Mouse (Mus musculus) hindbrain, embryonic 10.5 days (tissue): ENCODE measurements around the gene Teddm1a. TPM values are rescaled to one million over a fixed set of nuclear protein-coding genes. Genes with fewer than 3 reads are reported as not detected.

Experiments
- DNase-seq: peaks from one replicate; pipeline ENCODE4 v3.0.0-alpha.2; 2017; ENCODE audit warnings: low spot score
- H3K27ac ChIP-seq: fragments of 300-500 bp; sonication (generic); 2 replicates; pipeline ENCODE4 v1.5.1; 2016; ENCODE audit warnings: mild to moderate bottlenecking, moderate library complexity
- H3K27me3 ChIP-seq: fragments of 300-500 bp; sonication (generic); 2 replicates; pipeline ENCODE4 v1.6.1; 2016; ENCODE audit warnings: mild to moderate bottlenecking; ENCODE audit not compliant: poor library complexity, insufficient read depth, severe bottlenecking
- H3K36me3 ChIP-seq: fragments of 300-500 bp; sonication (generic); 2 replicates; pipeline ENCODE4 v1.6.1; 2016; ENCODE audit warnings: mild to moderate bottlenecking, moderate library complexity
- H3K4me1 ChIP-seq: fragments of 300-500 bp; sonication (generic); replicated peaks from 2 replicates; pipeline ENCODE4 v1.6.1; 2016; ENCODE audit warnings: mild to moderate bottlenecking
- H3K4me3 ChIP-seq: fragments of 300-500 bp; sonication (generic); 2 replicates; pipeline ENCODE4 v1.5.1; 2016; ENCODE audit warnings: mild to moderate bottlenecking, moderate library complexity
- H3K9me3 ChIP-seq: fragments of 300-500 bp; sonication (generic); 2 replicates; pipeline ENCODE4 v1.6.1; 2016; ENCODE audit warnings: mild to moderate bottlenecking, moderate library complexity
- WGBS: fragments of 180-500 bp; shearing (Covaris S2); methylation state at CpG from one replicate; pipeline ENCODE4 v1.1.7; 2016; 5-methylcytosine and 5-hydroxymethylcytosine counted together
- polyA plus RNA-seq: library from polyadenylated mRNA; unstranded; fragments of >200 nt; fragmentation: Nextera tagmentation; extraction: Ambion mirVana; gene quantifications from 2 replicates; pipeline ENCODE4 v1.2.1, GENCODE M21; 2016

Teddm1a gene
- polyA plus RNA-seq, 1 experiment from 2014 or later, result not detected

GRCm38 (mm10) chr1:153940986-153941385 is 49.4 kb downstream of the Teddm1a start:
- WGBS, result 88% methylated on average over 2 of the region's 2 CpGs

More at GRCm38 (mm10) chr1:153940986-153941385, 49.4 kb downstream of the Teddm1a start:
- Histone ChIP-seq H3K27ac (no peak overlapping the region), H3K36me3 (no peaks in the 10 kb centered on the region), H3K4me1 (no peaks in the 10 kb centered on the region), H3K27me3 (no peaks in the 10 kb centered on the region), H3K4me3 (no peak overlapping the region), H3K9me3 (no peaks in the 10 kb centered on the region)
- no peak for DNase-seq

Other genes with a start within 250 kb of the Teddm1a start
- gene Rgs8, start 238.7 kb upstream of the Teddm1a start, polyA plus RNA-seq, result 4.9 and 8.9 TPM in 2 replicates
- 18.9 and 21.1 TPM in 2 replicates for gene Rgs16, start 151.4 kb upstream of the Teddm1a start, polyA plus RNA-seq
- 12.6 and 23.7 TPM in 2 replicates for gene Rnasel, start 142.3 kb upstream of the Teddm1a start, polyA plus RNA-seq
- gene Rgsl1, start 47.6 kb upstream of the Teddm1a start, polyA plus RNA-seq, result 0.10 TPM in 1 of 2 replicates, not detected in the other
- gene Teddm1b, start 17.4 kb upstream of the Teddm1a start, polyA plus RNA-seq, result 0.56 and 0.58 TPM in 2 replicates
- 128 and 133 TPM in 2 replicates for gene Glul, start 8.2 kb downstream of the Teddm1a start, polyA plus RNA-seq
- 0.46 and 0.56 TPM in 2 replicates for gene Teddm2, start 8.5 kb downstream of the Teddm1a start, polyA plus RNA-seq